Mouse (Mus musculus) ES-Bruce4 (cell line): Measurements from ENCODE around the gene Slc9a9.

Experiments
- CTCF ChIP-seq: IDR thresholded peaks from one replicate; pipeline ENCODE4 v1.8.1; 2011; ENCODE audit warnings: low read depth, low read length
- EP300 ChIP-seq: IDR thresholded peaks from 2 replicates; pipeline ENCODE4 v1.6.1; 2011; ENCODE audit warnings: low read depth, low read length; ENCODE audit not compliant: insufficient read depth

DNA sequence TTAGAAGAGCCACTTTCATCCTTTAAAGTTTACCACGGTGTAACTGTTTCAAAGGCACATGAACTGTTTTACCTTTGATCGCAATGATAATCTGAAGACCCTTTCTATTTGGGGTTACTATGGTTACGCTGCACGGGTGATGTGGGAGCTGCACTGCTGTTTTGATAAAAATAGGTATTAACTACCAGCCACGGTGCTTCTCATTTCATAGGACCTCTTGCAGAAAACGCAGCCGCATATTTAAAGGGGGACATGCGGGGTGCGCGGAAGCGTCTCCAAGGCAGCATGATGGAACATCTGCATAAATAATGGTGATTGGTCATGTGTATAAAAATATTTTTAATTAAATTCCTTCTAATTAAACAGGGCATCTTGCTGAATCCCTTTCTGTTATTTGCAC, 169.5 kb downstream of the Slc9a9 start:
- TF ChIP-seq CTCF (no peak), EP300 (no peak)
